ENCODE assay signal across 24 mouse cellular contexts in genomic region chr17:75139731-75140130, GRCm38 (mm10).
DNase-seq lines count a peak whose midpoint lies in the region; ATAC-seq and TF ChIP-seq lines count a peak whose summit lies in the region.
"Had no signal": no experiment of that assay in that cellular context is flagged by ENCODE, and none has a peak within 500 bp of the region (broad histone marks: within the 10 kb centered on the region; RNA-seq: fewer than 3 reads in every experiment).

No protein-coding gene starts in this region.

- 32% methylated on average over 2 of the region's 2 CpGs for WGBS in liver, embryonic 14.5 days (ENCODE audit: insufficient replicate concordance)
- WGBS in liver, embryonic 12.5 days (ENCODE audit: insufficient replicate concordance) = 44% methylated on average over 2 of the region's 2 CpGs
- WGBS in liver, embryonic 16.5 days (ENCODE audit: insufficient replicate concordance) = 31% methylated on average over 2 of the region's 2 CpGs

- no peak for DNase-seq in liver, embryonic 14.5 days (ENCODE audit: low read depth in 3 of 3, low spot score in 3 of 3)
- no peak for DNase-seq in liver
- DNase-seq in spleen, postnatal 14 days (ENCODE audit: low spot score in 2 of 2) = no peak
- DNase-seq: adrenal gland, adult 8-10 months; adrenal gland, postnatal 14 days; adrenal gland, postnatal 36 days; B cell, adult 2 months; cerebellum, adult 11-12 months; cerebellum, adult 2 months; cerebellum, adult 9-10 months; cerebellum, postnatal 10 days; cerebellum, postnatal 25 days; forebrain, postnatal 0 days had no signal

- no peak for TF ChIP-seq CTCF in liver, embryonic 14.5 days (IDR thresholded peaks at IDR 0.05; ENCODE audit: low read depth)

- no peak overlapping the region for H3K27ac ChIP-seq in liver, embryonic 14.5 days
- H3K27ac ChIP-seq in liver, embryonic 12.5 days = no peak overlapping the region
- no peak overlapping the region for H3K27ac ChIP-seq in liver, embryonic 16.5 days (ENCODE audit: low read length)
- H3K27ac ChIP-seq: embryonic facial prominence, embryonic 10.5 days; embryonic facial prominence, embryonic 12.5 days; forebrain, embryonic 13.5 days; forebrain, embryonic 15.5 days had no signal

- H3K27me3 ChIP-seq in liver, embryonic 14.5 days (ENCODE audit: control insufficient read depth, insufficient read depth, low read length) = no peaks in the 10 kb centered on the region
- H3K27me3 ChIP-seq in liver, embryonic 12.5 days (replicated peaks) = no peaks in the 10 kb centered on the region
- H3K27me3 ChIP-seq in liver, embryonic 16.5 days (ENCODE audit: control insufficient read depth, insufficient read depth, low read depth, low read length) = no peaks in the 10 kb centered on the region
- H3K27me3 ChIP-seq: CH12.LX; embryonic facial prominence, embryonic 12.5 days; forebrain, embryonic 13.5 days; forebrain, embryonic 15.5 days; Patski had no signal

- no peaks in the 10 kb centered on the region for H3K9me3 ChIP-seq in liver, embryonic 14.5 days (ENCODE audit: control insufficient read depth, low read length)
- no peaks in the 10 kb centered on the region for H3K9me3 ChIP-seq in liver, embryonic 12.5 days (replicated peaks)
- H3K9me3 ChIP-seq in liver, embryonic 16.5 days (replicated peaks; ENCODE audit: control insufficient read depth, low read length) = no peaks in the 10 kb centered on the region
- H3K9me3 ChIP-seq: embryonic facial prominence, embryonic 10.5 days; embryonic facial prominence, embryonic 12.5 days; forebrain, embryonic 13.5 days; forebrain, embryonic 15.5 days had no signal

- H3K4me1 ChIP-seq in liver, embryonic 14.5 days (replicated peaks; ENCODE audit: control insufficient read depth in 2 of 2, insufficient read depth in 2 of 2, low read length in 1 of 2) = peaks cover 2 to 12% of the 10 kb centered on the region in 2 experiments; a peak in 2 of 4 replicates
- peaks cover 26% of the 10 kb centered on the region for H3K4me1 ChIP-seq in liver, embryonic 12.5 days
- H3K4me1 ChIP-seq in liver, embryonic 16.5 days (ENCODE audit: control insufficient read depth, low read depth, low read length) = peaks cover 7% of the 10 kb centered on the region; the same call in 1 of the 2 replicates
- H3K4me1 ChIP-seq: embryonic facial prominence, embryonic 10.5 days; embryonic facial prominence, embryonic 12.5 days; forebrain, embryonic 13.5 days; forebrain, embryonic 15.5 days had no signal

- H3K9ac ChIP-seq in liver, embryonic 14.5 days (replicated peaks) = no peak overlapping the region
- H3K9ac ChIP-seq in liver, embryonic 12.5 days = no peak overlapping the region
- H3K9ac ChIP-seq in liver, embryonic 16.5 days (ENCODE audit: low read depth, low read length) = no peak overlapping the region
- H3K9ac ChIP-seq: embryonic facial prominence, embryonic 12.5 days; forebrain, embryonic 13.5 days; forebrain, embryonic 15.5 days; forebrain, postnatal 0 days had no signal

- H3K36me3 ChIP-seq in liver, embryonic 14.5 days (replicated peaks; ENCODE audit: control insufficient read depth, insufficient read depth, low read depth) = no peaks in the 10 kb centered on the region
- no peaks in the 10 kb centered on the region for H3K36me3 ChIP-seq in liver, embryonic 12.5 days
- H3K36me3 ChIP-seq in liver, embryonic 16.5 days (ENCODE audit: control insufficient read depth, insufficient read depth) = no peaks in the 10 kb centered on the region
- H3K36me3 ChIP-seq: embryonic facial prominence, embryonic 10.5 days; embryonic facial prominence, embryonic 12.5 days; forebrain, embryonic 15.5 days; G1E had no signal

- no peak overlapping the region for H3K4me2 ChIP-seq in liver, embryonic 14.5 days (ENCODE audit: low read depth)
- no peak overlapping the region for H3K4me2 ChIP-seq in liver, embryonic 12.5 days
- no peak overlapping the region for H3K4me2 ChIP-seq in liver, embryonic 16.5 days (ENCODE audit: low read depth, low read length)
- H3K4me2 ChIP-seq: embryonic facial prominence, embryonic 12.5 days; forebrain, embryonic 13.5 days; forebrain, embryonic 15.5 days had no signal

- ATAC-seq in liver, embryonic 14.5 days (ENCODE audit: insufficient read depth) = 0 out of 2 replicates have a peak, but pooled peaks have one; percentile 21
- no peak for ATAC-seq in liver, embryonic 12.5 days
- peak; percentile 75 for ATAC-seq in liver, embryonic 16.5 days (ENCODE audit: low read depth)
- ATAC-seq: activated CD4-positive, CD25-positive, alpha-beta regulatory T cell, adult 4 months; CD4-positive, CD25-positive, alpha-beta regulatory T cell, adult 4 months; forebrain, embryonic 13.5 days; forebrain, embryonic 15.5 days; forebrain, postnatal 0 days; Patski had no signal

- TF ChIP-seq EP300 in liver, embryonic 14.5 days (IDR thresholded peaks at IDR 0.05; ENCODE audit: low read depth) = no peak

- no peak overlapping the region for H3K4me3 ChIP-seq in liver, embryonic 14.5 days (ENCODE audit: insufficient read depth in 1 of 2, low read depth in 2 of 2, low read length in 2 of 2)
- no peak overlapping the region for H3K4me3 ChIP-seq in liver, embryonic 12.5 days
- H3K4me3 ChIP-seq in liver, embryonic 16.5 days (ENCODE audit: low read depth, low read length) = no peak overlapping the region
- H3K4me3 ChIP-seq: embryonic facial prominence, embryonic 10.5 days; embryonic facial prominence, embryonic 12.5 days; forebrain, embryonic 13.5 days; forebrain, embryonic 15.5 days had no signal
